Mouse (Mus musculus): ENCODE results near the gene Plscr1. TPM values are rescaled to one million over a fixed set of nuclear protein-coding genes. Genes with fewer than 3 reads are reported as not detected.

The Plscr1 gene
- total and polyA plus RNA-seq, 3 experiments = 5.5 to 9.5 TPM; not detected in 1

DNA sequence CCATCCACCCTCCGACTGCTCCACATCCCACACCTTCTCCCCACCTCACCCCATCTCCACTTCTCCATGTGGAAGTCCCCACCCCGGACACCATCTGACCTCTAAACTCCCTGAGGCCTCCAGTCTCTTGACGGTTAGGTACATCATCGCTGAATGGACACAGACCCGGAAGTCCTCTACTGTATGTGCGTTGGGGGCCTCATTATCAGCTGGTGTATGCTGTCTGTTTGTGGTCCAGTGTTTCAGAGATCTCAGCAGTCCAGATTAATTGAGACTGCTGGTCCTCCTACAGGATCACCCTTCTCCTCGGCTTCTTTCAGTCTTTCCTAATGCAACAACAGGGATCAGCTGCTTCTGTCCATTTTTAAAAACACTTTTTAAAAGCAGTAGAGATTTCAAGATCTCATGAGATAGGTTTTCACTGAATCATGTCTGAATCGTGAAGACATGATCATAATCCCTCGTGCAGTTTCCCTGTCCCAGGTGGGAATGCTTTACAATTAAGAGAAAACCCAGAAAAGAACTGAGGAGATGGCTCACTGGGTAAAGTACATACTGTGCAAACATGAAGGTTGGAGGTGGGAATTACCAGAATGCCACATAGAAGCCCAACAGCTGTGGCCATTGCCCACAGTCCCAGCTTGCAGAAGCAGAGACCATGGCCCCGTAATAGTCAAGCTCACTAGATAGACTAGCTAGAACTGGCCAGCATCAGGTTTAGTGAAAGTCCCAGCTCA lies 4.2 kb downstream of the Plscr1 start:
- Histone ChIP-seq H3K79me2 (ENCODE audit: control insufficient read depth, insufficient read depth, low read length, poor library complexity) (peaks cover 2% of the 10 kb centered on the region; the same call in 1 of the 2 replicates), H3K27ac (ENCODE audit: control insufficient read depth, low read depth, low read length) (no peak overlapping the region), H3K4me1 (ENCODE audit: control insufficient read depth in 1 of 2, insufficient read depth in 2 of 2, low read length in 2 of 2) (peaks cover 0 to 9% of the 10 kb centered on the region in 2 experiments; a peak in 2 of 4 replicates), H3K9ac (ENCODE audit: control insufficient read depth, low read depth, low read length, poor library complexity, severe bottlenecking) (no peak overlapping the region), H3K9me3 (replicated peaks; ENCODE audit: insufficient read depth, low read length) (no peaks in the 10 kb centered on the region), H3K4me3 (ENCODE audit: control insufficient read depth in 1 of 2, insufficient read depth in 1 of 2, low read depth in 2 of 2, low read length in 2 of 2) (no peak overlapping the region), H3K36me3 (ENCODE audit: control insufficient read depth in 1 of 2, insufficient read depth in 2 of 2, low read length in 2 of 2) (peaks cover 0 to 7% of the 10 kb centered on the region in 2 experiments; a peak in 2 of 4 replicates), H3K27me3 (ENCODE audit: control insufficient read depth in 1 of 2, insufficient read depth in 2 of 2, low read length in 2 of 2) (no peaks in the 10 kb centered on the region)
- DNase-seq (ENCODE audit: low read depth, low spot score) = no peak
- TF ChIP-seq RAD21 (IDR thresholded peaks at IDR 0.05; ENCODE audit: low read depth, low read length) (no peak), POLR2AphosphoS2 (IDR thresholded peaks at IDR 0.05; ENCODE audit: low read length) (no peak), UBTF (IDR thresholded peaks at IDR 0.05; ENCODE audit: borderline replicate concordance, insufficient read depth, low read depth, low read length) (no peak), GATA1 (IDR thresholded peaks at IDR 0.05; ENCODE audit: low read depth, low read length) (no peak), JUND (IDR thresholded peaks at IDR 0.05; ENCODE audit: low read depth, low read length) (no peak), NRF1 (IDR thresholded peaks at IDR 0.05; ENCODE audit: insufficient read depth, low read depth, low read length, poor library complexity, severe bottlenecking) (no peak), GABPA (IDR thresholded peaks at IDR 0.05; ENCODE audit: low read depth, low read length) (no peak), KAT2A (conservative IDR thresholded peaks at IDR 0.05; ENCODE audit: low read depth, low read length) (no peak), HCFC1 (IDR thresholded peaks at IDR 0.05; ENCODE audit: low read depth, low read length) (no peak), TBP (IDR thresholded peaks at IDR 0.05; ENCODE audit: low read depth, low read length) (no peak), MEF2A (IDR thresholded peaks at IDR 0.05; ENCODE audit: extremely low read depth, insufficient replicate concordance, low read depth, low read length, poor library complexity, severe bottlenecking) (no peak), POLR2A (IDR thresholded peaks at IDR 0.05; ENCODE audit: control insufficient read depth in 1 of 2, insufficient read depth in 1 of 2, low read depth in 1 of 2, low read length in 2 of 2, poor library complexity in 1 of 2) (no peak), POLR2AphosphoS5 (IDR thresholded peaks at IDR 0.05; ENCODE audit: borderline replicate concordance, low read depth, low read length) (no peak), ZC3H11A (IDR thresholded peaks at IDR 0.05; ENCODE audit: low read depth, low read length) (no peak), MYC (IDR thresholded peaks at IDR 0.05; ENCODE audit: low read depth, low read length) (no peak), CHD1 (IDR thresholded peaks at IDR 0.05; ENCODE audit: low read depth, low read length) (no peak), USF2 (IDR thresholded peaks at IDR 0.05; ENCODE audit: borderline replicate concordance in 1 of 2, insufficient read depth in 1 of 2, low read depth in 1 of 2, low read length in 2 of 2) (no peak), ZNF384 (IDR thresholded peaks at IDR 0.05; ENCODE audit: low read depth, low read length) (no peak)

Measured in MEL (cell line).